Mouse (Mus musculus): ENCODE measurements around the gene Rbms2. TPM values are rescaled to one million over a fixed set of nuclear protein-coding genes. Genes with fewer than 3 reads are reported as not detected.

The Rbms2 gene
- polyA plus RNA-seq, 1 experiment from 2014 or later, result 22.5 TPM

GRCm38 (mm10) chr10:128127497-128127896, 52.6 kb downstream of the Rbms2 start:
- WGBS, result 69% methylated on average over 5 of the region's 5 CpGs
- ATAC-seq (ENCODE audit: low FRiP score), result no peak
- H3K4me2 ChIP-seq (replicated peaks), result no peak overlapping the region
- H3K36me3 ChIP-seq, result peaks cover 75% of the 10 kb centered on the region
- H3K9ac ChIP-seq, result no peak overlapping the region
- no peaks in the 10 kb centered on the region for H3K27me3 ChIP-seq
- H3K4me3 ChIP-seq, result no peak overlapping the region
- no peaks in the 10 kb centered on the region for H3K9me3 ChIP-seq (replicated peaks)
- no peaks in the 10 kb centered on the region for H3K4me1 ChIP-seq
- no peak overlapping the region for H3K27ac ChIP-seq

- Histone ChIP-seq H3K4me1 (no peaks in the 10 kb centered on the region), H3K36me3 (peaks cover 86% of the 10 kb centered on the region)
- 96% methylated on average over 14 of the region's 14 CpGs for WGBS
These were observed 54.1 kb downstream of the Rbms2 start for GRCm38 (mm10) chr10:128125951-128126350.

GRCm38 (mm10) chr10:128124831-128125230, 55.3 kb downstream of the Rbms2 start:
- no peak overlapping the region for H3K9ac ChIP-seq
- H3K4me3 ChIP-seq, result no peak overlapping the region
- no peak overlapping the region for H3K4me2 ChIP-seq (replicated peaks)
- peaks cover 91% of the 10 kb centered on the region for H3K36me3 ChIP-seq
- no peak for ATAC-seq (ENCODE audit: low FRiP score)
- no peaks in the 10 kb centered on the region for H3K27me3 ChIP-seq
- no peaks in the 10 kb centered on the region for H3K4me1 ChIP-seq
- 92% methylated on average over 9 of the region's 9 CpGs for WGBS
- H3K27ac ChIP-seq, result no peak overlapping the region
- no peaks in the 10 kb centered on the region for H3K9me3 ChIP-seq (replicated peaks)

More at GRCm38 (mm10) chr10:128125951-128126350, 54.1 kb downstream of the Rbms2 start:
- Histone ChIP-seq H3K9me3 (replicated peaks) (no peaks in the 10 kb centered on the region), H3K4me2 (replicated peaks) (no peak overlapping the region), H3K27me3 (no peaks in the 10 kb centered on the region), H3K4me3 (no peak overlapping the region), H3K27ac (no peak overlapping the region), H3K9ac (no peak overlapping the region)
- ATAC-seq (ENCODE audit: low FRiP score), result no peak

- Histone ChIP-seq H3K4me3 (no peak overlapping the region), H3K4me1 (no peaks in the 10 kb centered on the region), H3K4me2 (replicated peaks) (no peak overlapping the region), H3K27me3 (no peaks in the 10 kb centered on the region), H3K36me3 (peaks cover 93% of the 10 kb centered on the region), H3K27ac (no peak overlapping the region), H3K9me3 (replicated peaks) (no peaks in the 10 kb centered on the region), H3K9ac (no peak overlapping the region)
- no peak for ATAC-seq (ENCODE audit: low FRiP score)
- whole genome bisulfite sequencing, result 93% methylated on average over 7 of the region's 7 CpGs
These were observed 56.3 kb downstream of the Rbms2 start for GRCm38 (mm10) chr10:128123833-128124232.

GRCm38 (mm10) chr10:128111227-128111626, 68.9 kb downstream of the Rbms2 start:
- Histone ChIP-seq H3K4me3 (no peak overlapping the region), H3K4me2 (replicated peaks) (no peak overlapping the region), H3K9me3 (replicated peaks) (no peaks in the 10 kb centered on the region), H3K36me3 (peaks cover 66% of the 10 kb centered on the region), H3K27ac (no peak overlapping the region), H3K9ac (no peak overlapping the region), H3K4me1 (no peaks in the 10 kb centered on the region), H3K27me3 (no peaks in the 10 kb centered on the region)
- ATAC-seq (ENCODE audit: low FRiP score), result no peak

GRCm38 (mm10) chr10:128110103-128110761, 69.9 kb downstream of the Rbms2 start:
- H3K27me3 ChIP-seq, result no peaks in the 10 kb centered on the region
- WGBS, result 94% methylated on average over 4 of the region's 4 CpGs

GRCm38 (mm10) chr10:128097587-128097971, 82.5 kb downstream of the Rbms2 start:
- no peak for ATAC-seq (ENCODE audit: low FRiP score)
- Histone ChIP-seq H3K9me3 (replicated peaks) (no peaks in the 10 kb centered on the region), H3K36me3 (0 out of 2 replicates have a peak, but pooled peaks cover 2% of the 10 kb centered on the region), H3K4me3 (peak overlapping the region; percentile 97), H3K27ac (peak overlapping the region; percentile 89), H3K27me3 (no peaks in the 10 kb centered on the region), H3K4me1 (peaks cover 34% of the 10 kb centered on the region), H3K9ac (peak overlapping the region; percentile 82), H3K4me2 (replicated peaks) (peak overlapping the region; percentile 67)
- 0% methylated on average over 13 of the region's 13 CpGs for WGBS

More at GRCm38 (mm10) chr10:128110103-128110761, 69.9 kb downstream of the Rbms2 start:
- Histone ChIP-seq H3K9ac (no peak overlapping the region), H3K4me3 (no peak overlapping the region), H3K36me3 (peaks cover 56% of the 10 kb centered on the region), H3K9me3 (replicated peaks) (no peaks in the 10 kb centered on the region), H3K4me1 (no peaks in the 10 kb centered on the region), H3K27ac (no peak overlapping the region), H3K4me2 (replicated peaks) (no peak overlapping the region)
- ATAC-seq (ENCODE audit: low FRiP score), result no peak

- Histone ChIP-seq H3K36me3 (0 out of 2 replicates have a peak, but pooled peaks cover 2% of the 10 kb centered on the region), H3K9me3 (replicated peaks) (no peaks in the 10 kb centered on the region), H3K27ac (peak overlapping the region; percentile 89), H3K27me3 (no peaks in the 10 kb centered on the region), H3K4me3 (peak overlapping the region; percentile 97), H3K4me1 (peaks cover 37% of the 10 kb centered on the region), H3K9ac (peak overlapping the region; percentile 82), H3K4me2 (replicated peaks) (peak overlapping the region; percentile 67)
- under 1% methylated on average over 78 of the region's 86 CpGs for WGBS
- peak; percentile 75 for ATAC-seq (ENCODE audit: low FRiP score)
These were observed 83.2 kb downstream of the Rbms2 start for GRCm38 (mm10) chr10:128096693-128097586.

GRCm38 (mm10) chr10:128096313-128096692, 83.8 kb downstream of the Rbms2 start:
- WGBS, result 26% methylated on average over 4 of the region's 4 CpGs

GRCm38 (mm10) chr10:128095003-128095636, 85.0 kb downstream of the Rbms2 start:
- peaks cover 50% of the 10 kb centered on the region for H3K4me1 ChIP-seq

More at GRCm38 (mm10) chr10:128096313-128096692, 83.8 kb downstream of the Rbms2 start:
- Histone ChIP-seq H3K36me3 (0 out of 2 replicates have a peak, but pooled peaks cover 2% of the 10 kb centered on the region), H3K27ac (no peak overlapping the region), H3K9ac (no peak overlapping the region), H3K27me3 (no peaks in the 10 kb centered on the region), H3K4me1 (peaks cover 44% of the 10 kb centered on the region), H3K9me3 (replicated peaks) (no peaks in the 10 kb centered on the region), H3K4me3 (peak overlapping the region; percentile 97), H3K4me2 (replicated peaks) (peak overlapping the region; percentile 67)
- ATAC-seq (ENCODE audit: low FRiP score), result no peak

GRCm38 (mm10) chr10:128094340-128094968, 85.6 kb downstream of the Rbms2 start:
- Histone ChIP-seq H3K4me1 (peaks cover 50% of the 10 kb centered on the region), H3K9me3 (replicated peaks) (no peaks in the 10 kb centered on the region)

More at GRCm38 (mm10) chr10:128095003-128095636, 85.0 kb downstream of the Rbms2 start:
- Histone ChIP-seq H3K9ac (peak overlapping the region; percentile 39; the same call in 1 of the 2 replicates), H3K36me3 (peaks cover 3% of the 10 kb centered on the region), H3K27me3 (no peaks in the 10 kb centered on the region), H3K27ac (0 out of 2 replicates have a peak overlapping the region, but pooled peaks have one; percentile 93), H3K4me3 (0 out of 2 replicates have a peak overlapping the region, but pooled peaks have one; percentile 26), H3K4me2 (replicated peaks) (peak overlapping the region; percentile 90), H3K9me3 (replicated peaks) (no peaks in the 10 kb centered on the region)
- WGBS, result 27% methylated on average over 9 of the region's 9 CpGs
- ATAC-seq (ENCODE audit: low FRiP score), result no peak

More at GRCm38 (mm10) chr10:128094340-128094968, 85.6 kb downstream of the Rbms2 start:
- 11% methylated on average over 19 of the region's 19 CpGs for WGBS
- H3K4me3 ChIP-seq, result peak overlapping the region; percentile 88
- peaks cover 10% of the 10 kb centered on the region for H3K36me3 ChIP-seq
- peak overlapping the region; percentile 93; the same call in 1 of the 2 replicates for H3K27ac ChIP-seq
- peak overlapping the region; percentile 90 for H3K4me2 ChIP-seq (replicated peaks)
- H3K9ac ChIP-seq, result peak overlapping the region; percentile 39
- ATAC-seq (ENCODE audit: low FRiP score), result peak; percentile 57
- H3K27me3 ChIP-seq, result no peaks in the 10 kb centered on the region

Measured in hindbrain, embryonic 12.5 days (tissue).